Mouse (Mus musculus): ENCODE results near the gene Naaladl2.

Naaladl2 gene

GRCm38 (mm10) chr3:23972747-23973667 lies 1171.1 kb downstream of the Naaladl2 start:
- in situ Hi-C loops (cut with MboI, MseI): no loop called here

- in situ Hi-C loops (cut with MboI, MseI): no loop called here
These were observed 1181.0 kb downstream of the Naaladl2 start for GRCm38 (mm10) chr3:23962961-23963621.

GRCm38 (mm10) chr3:23946182-23946581 lies 1197.9 kb downstream of the Naaladl2 start:
- in situ Hi-C loops (cut with MboI, MseI): no loop called here

DNA sequence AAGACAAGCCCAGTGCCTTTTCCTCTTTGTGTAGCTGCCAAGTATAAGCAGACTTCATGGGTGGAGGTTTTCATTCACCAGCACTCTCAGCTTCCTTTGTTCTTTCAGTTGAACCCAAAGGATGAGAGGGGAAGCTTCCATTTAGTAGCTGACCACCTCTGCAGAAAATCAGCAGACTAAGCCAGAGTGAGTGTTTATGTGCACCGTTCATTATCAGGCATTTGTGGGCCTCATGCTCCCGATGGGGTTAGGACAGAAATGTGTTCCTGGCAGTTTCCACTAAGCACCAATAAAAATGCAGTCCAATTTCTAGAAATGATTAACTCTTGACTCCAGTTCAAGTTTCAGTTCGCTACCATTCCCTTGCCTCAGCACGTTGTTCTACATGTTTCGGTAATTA lies 1206.8 kb downstream of the Naaladl2 start:
- in situ Hi-C loops (cut with MboI, MseI): no loop called here

DNA sequence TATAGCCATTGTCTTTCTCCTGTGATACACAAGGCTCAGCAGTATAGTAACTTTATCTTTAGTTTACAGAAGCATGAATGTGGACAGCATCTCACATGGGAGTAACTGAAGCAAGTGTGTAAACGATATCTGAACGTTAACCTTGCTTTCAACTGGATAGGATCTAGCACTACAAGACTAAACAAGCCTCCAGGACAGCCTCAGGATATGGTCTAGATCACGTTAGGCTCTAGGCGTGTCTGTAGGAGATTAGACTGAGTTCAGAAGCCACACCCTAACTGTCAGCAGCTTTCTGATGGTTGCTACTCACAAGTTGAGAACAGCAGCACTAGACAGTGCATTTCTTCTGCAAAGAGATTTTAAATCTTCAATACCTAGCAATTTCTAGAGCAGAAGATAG lies 1216.0 kb downstream of the Naaladl2 start:
- in situ Hi-C loops (cut with MboI, MseI): no loop called here

DNA sequence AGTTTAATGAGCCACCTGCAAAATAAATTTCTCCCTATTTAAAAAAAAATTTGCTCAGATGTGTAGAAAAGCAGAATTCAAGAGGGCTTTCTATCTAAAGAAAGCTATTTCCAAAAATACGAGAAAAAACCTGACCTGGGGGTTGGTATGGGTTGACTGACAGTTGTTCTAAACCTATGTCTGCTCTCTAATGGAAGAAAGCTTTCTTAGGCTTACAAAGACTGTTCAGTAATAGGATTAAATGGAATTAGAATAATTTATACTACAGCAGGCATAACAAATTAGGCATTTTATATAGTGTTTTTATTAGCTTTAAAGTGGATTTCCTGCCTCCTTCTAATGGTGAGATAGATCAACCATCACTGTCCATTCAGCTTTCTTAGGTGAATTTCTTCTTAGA lies 1236.4 kb downstream of the Naaladl2 start:
- in situ Hi-C loops (cut with MboI, MseI): no loop called here

- in situ Hi-C loops (cut with MboI, MseI): loop anchor here in 1 of 2 experiments (10.0 kb wide), 1 partner anchor 1291 kb away; no protein-coding TSS in a partner anchor
These were observed 1278.4 kb downstream of the Naaladl2 start for GRCm38 (mm10) chr3:23865688-23866087.

DNA sequence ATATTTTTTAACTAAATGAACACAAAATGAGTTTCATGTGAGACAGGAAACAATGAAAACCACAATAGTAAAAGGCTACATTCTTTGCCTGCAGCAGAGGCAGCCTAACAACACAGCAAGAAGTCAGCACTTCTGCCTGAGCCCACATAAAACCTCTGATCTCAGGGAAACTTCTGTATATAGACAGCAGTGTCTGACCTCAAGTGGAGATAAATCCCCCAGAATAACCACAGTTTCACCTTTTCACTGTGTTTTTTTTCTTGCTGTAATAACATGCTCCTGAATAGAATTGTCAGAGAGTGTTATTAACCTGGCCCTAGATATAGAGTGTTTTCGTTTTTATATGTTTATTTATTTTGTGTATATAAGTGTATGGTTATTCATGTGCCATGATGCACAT lies 1286.8 kb downstream of the Naaladl2 start:
- in situ Hi-C loops (cut with MboI, MseI): no loop called here

DNA sequence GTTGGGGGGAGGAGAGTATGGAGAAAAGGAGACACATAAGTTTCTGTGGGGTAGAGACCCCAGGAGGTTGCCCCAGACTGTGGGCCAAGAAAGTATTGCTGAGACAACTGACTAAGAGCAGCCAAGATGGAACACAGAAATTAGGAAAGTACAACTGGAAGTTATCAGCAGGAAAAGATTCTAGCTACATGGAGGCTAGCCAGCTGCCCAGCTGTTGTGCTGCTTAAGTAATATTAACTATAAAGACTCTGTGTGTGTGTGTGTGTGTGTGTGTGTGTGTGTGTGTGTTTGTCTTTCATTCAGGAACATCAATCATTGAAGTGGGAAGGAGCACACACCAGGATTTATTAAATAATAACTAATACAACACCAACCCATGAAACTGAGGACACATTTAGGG lies 1326.5 kb downstream of the Naaladl2 start:
- in situ Hi-C loops (cut with MboI, MseI): no loop called here

DNA sequence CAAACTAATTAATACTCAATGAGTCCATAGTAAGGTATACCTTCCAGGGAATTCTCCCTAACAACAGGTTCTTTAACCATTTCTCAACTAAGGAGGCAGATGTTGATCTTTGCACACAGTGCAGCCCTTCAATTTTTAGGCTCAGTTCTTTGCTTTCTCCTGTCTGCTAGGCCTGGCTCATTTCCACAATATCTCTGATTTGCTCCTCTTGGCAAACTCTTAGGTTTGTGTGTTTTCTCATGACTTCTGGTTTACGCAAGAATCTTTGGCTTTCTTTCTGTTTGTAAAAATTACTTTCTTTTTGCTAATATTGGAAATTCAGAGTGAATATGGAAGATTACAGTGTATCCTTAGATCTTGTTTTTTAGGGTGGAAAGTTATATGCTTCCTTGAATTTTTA lies 1385.3 kb downstream of the Naaladl2 start:
- in situ Hi-C loops (cut with MboI, MseI): no loop called here
